23 mouse cellular contexts compared by ENCODE assay signal in genomic region chr10:91583204-91583603, GRCm38 (mm10).
A peak's percentile ranks its signal among the peaks of the same experiment; 100 is the strongest.
DNase-seq lines count a peak whose midpoint lies in the region; ATAC-seq and TF ChIP-seq lines count a peak whose summit lies in the region.
"Had no signal": no experiment of that assay in that cellular context is flagged by ENCODE, and none has a peak within 500 bp of the region (broad histone marks: within the 10 kb centered on the region; RNA-seq: fewer than 3 reads in every experiment).

No protein-coding gene starts in this region.

- H3K9ac ChIP-seq in MEL (ENCODE audit: control insufficient read depth, low read depth, low read length, poor library complexity, severe bottlenecking) = no peak overlapping the region
- no peak overlapping the region for H3K9ac ChIP-seq in stomach, embryonic 14.5 days (replicated peaks; ENCODE audit: low read depth, low read length)
- H3K9ac ChIP-seq in stomach, postnatal 0 days (ENCODE audit: low read length) = no peak overlapping the region

- no peak overlapping the region for H3K4me2 ChIP-seq in stomach, embryonic 14.5 days (replicated peaks; ENCODE audit: low read depth, low read length)
- H3K4me2 ChIP-seq in stomach, postnatal 0 days (replicated peaks; ENCODE audit: low read depth) = no peak overlapping the region

- DNase-seq in heart, adult 11 months = peak; percentile 55
- no peak for DNase-seq in heart, postnatal 36 days
- no peak for DNase-seq in MEL (ENCODE audit: low read depth, low spot score)
- peak; percentile 13 for DNase-seq in stomach, postnatal 0 days (ENCODE audit: low spot score)
- no peak for DNase-seq in embryo, embryonic 10.5 days (ENCODE audit: low spot score)
- no peak for DNase-seq in embryonic facial prominence, embryonic 10.5 days (ENCODE audit: low spot score)
- DNase-seq in cerebellum, postnatal 36 days = no peak
- DNase-seq: adrenal gland, adult 2 months; adrenal gland, adult 8-10 months; adrenal gland, postnatal 10 days; adrenal gland, postnatal 14 days; adrenal gland, postnatal 25 days; adrenal gland, postnatal 36 days; B cell, adult 2 months; cerebellum, adult 11 months; cerebellum, adult 11-12 months; cerebellum, adult 18-20 months had no signal

- 0 out of 2 replicates have a peak, but pooled peaks have one; percentile 23 for ATAC-seq in stomach, embryonic 14.5 days (ENCODE audit: insufficient number of reproducible peaks, insufficient read depth, low FRiP score, low read depth)
- ATAC-seq in stomach, postnatal 0 days (ENCODE audit: low FRiP score, low TSS enrichment) = peak; percentile 71; the same call in 1 of the 2 replicates
- ATAC-seq: activated CD4-positive, CD25-positive, alpha-beta regulatory T cell, adult 4 months; CD4-positive, CD25-positive, alpha-beta regulatory T cell, adult 4 months; Patski had no signal

- no peak for TF ChIP-seq RAD21 in MEL (IDR thresholded peaks at IDR 0.05; ENCODE audit: low read depth, low read length)

- H3K4me1 ChIP-seq in MEL (ENCODE audit: control insufficient read depth in 1 of 2, insufficient read depth in 2 of 2, low read length in 2 of 2) = no peaks in the 10 kb centered on the region
- H3K4me1 ChIP-seq in stomach, embryonic 14.5 days (ENCODE audit: control insufficient read depth, insufficient read depth, low read length) = no peaks in the 10 kb centered on the region
- no peaks in the 10 kb centered on the region for H3K4me1 ChIP-seq in stomach, postnatal 0 days (replicated peaks; ENCODE audit: control insufficient read depth, insufficient read depth)
- H3K4me1 ChIP-seq in embryonic facial prominence, embryonic 10.5 days = no peaks in the 10 kb centered on the region

- TF ChIP-seq EP300 in MEL (IDR thresholded peaks at IDR 0.05; ENCODE audit: low read depth in 1 of 2, low read length in 2 of 2) = no peak
- no peak for TF ChIP-seq EP300 in stomach, postnatal 0 days (optimal IDR thresholded peaks at IDR 0.05)

- H3K27ac ChIP-seq in MEL (ENCODE audit: control insufficient read depth, low read depth, low read length) = no peak overlapping the region
- H3K27ac ChIP-seq in stomach, embryonic 14.5 days (ENCODE audit: low read length) = no peak overlapping the region
- H3K27ac ChIP-seq in stomach, postnatal 0 days (replicated peaks) = no peak overlapping the region
- no peak overlapping the region for H3K27ac ChIP-seq in embryonic facial prominence, embryonic 10.5 days (replicated peaks)

- H3K36me3 ChIP-seq in MEL (ENCODE audit: control insufficient read depth in 1 of 2, insufficient read depth in 2 of 2, low read length in 2 of 2) = no peaks in the 10 kb centered on the region
- no peaks in the 10 kb centered on the region for H3K36me3 ChIP-seq in stomach, embryonic 14.5 days (ENCODE audit: control insufficient read depth, insufficient read depth, low read length)
- no peaks in the 10 kb centered on the region for H3K36me3 ChIP-seq in stomach, postnatal 0 days (ENCODE audit: control insufficient read depth, insufficient read depth, low read length)
- no peaks in the 10 kb centered on the region for H3K36me3 ChIP-seq in embryonic facial prominence, embryonic 10.5 days (replicated peaks)
- H3K36me3 ChIP-seq: G1E had no signal

- no peaks in the 10 kb centered on the region for H3K27me3 ChIP-seq in MEL (ENCODE audit: control insufficient read depth in 1 of 2, insufficient read depth in 2 of 2, low read length in 2 of 2)
- no peaks in the 10 kb centered on the region for H3K27me3 ChIP-seq in stomach, embryonic 14.5 days (ENCODE audit: control insufficient read depth, insufficient read depth, low read length)
- no peaks in the 10 kb centered on the region for H3K27me3 ChIP-seq in stomach, postnatal 0 days (ENCODE audit: control insufficient read depth, insufficient read depth, low read length)
- no peaks in the 10 kb centered on the region for H3K27me3 ChIP-seq in embryonic facial prominence, embryonic 10.5 days (replicated peaks; ENCODE audit: low read depth, poor library complexity, severe bottlenecking)
- H3K27me3 ChIP-seq: CH12.LX, Patski had no signal

- H3K9me3 ChIP-seq in MEL (replicated peaks; ENCODE audit: insufficient read depth, low read length) = no peaks in the 10 kb centered on the region
- H3K9me3 ChIP-seq in stomach, embryonic 14.5 days (ENCODE audit: control insufficient read depth, low read depth, low read length) = no peaks in the 10 kb centered on the region
- no peaks in the 10 kb centered on the region for H3K9me3 ChIP-seq in stomach, postnatal 0 days (ENCODE audit: control insufficient read depth, low read length)
- no peaks in the 10 kb centered on the region for H3K9me3 ChIP-seq in embryonic facial prominence, embryonic 10.5 days

- H3K79me2 ChIP-seq in MEL (ENCODE audit: control insufficient read depth, insufficient read depth, low read length, poor library complexity) = no peaks in the 10 kb centered on the region

- no peak for TF ChIP-seq POLR2A in MEL (IDR thresholded peaks at IDR 0.05; ENCODE audit: control insufficient read depth in 1 of 2, insufficient read depth in 1 of 2, low read depth in 1 of 2, low read length in 2 of 2, poor library complexity in 1 of 2)

- intact Hi-C loops in heart, postnatal 36 days (cut with DNase I) = no loop called here

- no peak overlapping the region for H3K4me3 ChIP-seq in MEL (ENCODE audit: control insufficient read depth in 1 of 2, insufficient read depth in 1 of 2, low read depth in 2 of 2, low read length in 2 of 2)
- H3K4me3 ChIP-seq in stomach, embryonic 14.5 days (ENCODE audit: low read depth, low read length) = no peak overlapping the region
- no peak overlapping the region for H3K4me3 ChIP-seq in stomach, postnatal 0 days (ENCODE audit: low read depth, low read length)
- no peak overlapping the region for H3K4me3 ChIP-seq in embryonic facial prominence, embryonic 10.5 days

- WGBS in stomach, embryonic 14.5 days = 75% methylated on average over 3 of the region's 3 CpGs
- WGBS in stomach, postnatal 0 days = 68% methylated on average over 3 of the region's 3 CpGs
- 92% methylated on average over 3 of the region's 3 CpGs for WGBS in embryonic facial prominence, embryonic 10.5 days

- TF ChIP-seq CTCF in MEL (IDR thresholded peaks at IDR 0.05 in 2 of 3, conservative IDR thresholded peaks at IDR 0.05 in 1 of 3; ENCODE audit: control insufficient read depth in 1 of 3, insufficient read depth in 1 of 3, low read depth in 2 of 3, low read length in 3 of 3, poor library complexity in 1 of 3, severe bottlenecking in 1 of 3) = no peak
- no peak for TF ChIP-seq CTCF in stomach, postnatal 0 days (IDR thresholded peaks at IDR 0.05; ENCODE audit: low read depth)

TF ChIP-seq in MEL, 35 proteins besides CTCF, POLR2A, EP300 and RAD21:
- TF ChIP-seq ETS1 (IDR thresholded peaks at IDR 0.05; ENCODE audit: low read depth, low read length) = no peak
- TF ChIP-seq MXI1 (IDR thresholded peaks at IDR 0.05; ENCODE audit: low read depth, low read length) = no peak
- no peak for TF ChIP-seq CHD2 (IDR thresholded peaks at IDR 0.05; ENCODE audit: low read length)
- TF ChIP-seq POLR2AphosphoS5 (IDR thresholded peaks at IDR 0.05; ENCODE audit: borderline replicate concordance, low read depth, low read length) = peak; percentile 26; the same call in 1 of the 2 replicates
- no peak for TF ChIP-seq RCOR1 (IDR thresholded peaks at IDR 0.05; ENCODE audit: low read depth, low read length)
- TF ChIP-seq MYB (IDR thresholded peaks at IDR 0.05; ENCODE audit: low read depth, low read length) = no peak

Comparison
In these comparisons a context has a peak if more than half of its experiments do, and no peak if none do; other contexts are left out.
1. DNase-seq: peak in heart, adult 11 months (single experiment) and stomach, postnatal 0 days (single experiment); none in heart, postnatal 36 days (0 of 2), MEL (single experiment), embryo, embryonic 10.5 days (single experiment), embryonic facial prominence, embryonic 10.5 days (single experiment) and cerebellum, postnatal 36 days (0 of 2).